Mouse (Mus musculus): ENCODE results near the gene Il3.

The Il3 gene

GRCm38 (mm10) chr11:54217384-54217783, 49.7 kb downstream of the Il3 start:
- no peak for DNase-seq (ENCODE audit: low spot score in 2 of 2)

- DNase-seq (ENCODE audit: low spot score in 2 of 2), result no peak
Observed at GRCm38 (mm10) chr11:54216091-54216490, 51.0 kb downstream of the Il3 start.
